Mouse (Mus musculus): ENCODE results near the gene Ttc28.

DNA sequence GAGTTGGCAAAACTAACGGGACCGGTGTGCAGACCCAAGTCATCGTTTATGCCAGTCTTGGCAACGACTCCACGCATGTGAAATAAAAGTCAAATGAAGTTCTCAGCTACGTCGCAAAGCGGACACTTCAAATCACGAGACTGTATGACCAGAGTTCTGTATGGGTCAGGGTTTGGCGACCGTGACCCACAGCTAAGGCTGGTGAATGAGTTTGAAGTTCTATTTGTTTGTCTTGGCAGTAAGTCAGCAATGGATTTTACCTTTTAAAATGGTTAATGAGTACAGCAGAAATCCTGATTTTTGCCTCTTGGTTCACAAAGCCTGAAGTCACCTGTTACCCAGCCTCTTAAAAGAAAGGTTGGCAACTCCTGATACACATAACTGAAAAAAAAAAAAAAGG lies 408.9 kb downstream of the Ttc28 start:
- TF ChIP-seq TAL1 (IDR thresholded peaks at IDR 0.05; ENCODE audit: low read length) = no peak
- TF ChIP-seq GATA1 (IDR thresholded peaks at IDR 0.05; ENCODE audit: low read length) = no peak

All from erythroblast, embryonic 14.5 days (primary cell).